Mouse (Mus musculus): ENCODE data around the gene Pbx2.

GRCm38 (mm10) chr17:34557411-34557810 is 33.7 kb upstream of the Pbx2 start:
- TF ChIP-seq POLR2A (IDR thresholded peaks at IDR 0.05; ENCODE audit: insufficient read length, low read depth) (no peak), USF1 (IDR thresholded peaks at IDR 0.05; ENCODE audit: low read depth) (no peak), POLR2AphosphoS2 (IDR thresholded peaks at IDR 0.05; ENCODE audit: insufficient read length, low read depth) (no peak), TCF3 (IDR thresholded peaks at IDR 0.05; ENCODE audit: insufficient read length, low read depth) (no peak), E2F4 (IDR thresholded peaks at IDR 0.05; ENCODE audit: insufficient read depth) (no peak), MYOD1 (IDR thresholded peaks at IDR 0.05; ENCODE audit: control insufficient read depth in 1 of 3, insufficient read length in 2 of 3, low read depth in 2 of 3) (no peak), SRF (IDR thresholded peaks at IDR 0.05; ENCODE audit: control insufficient read depth, insufficient read length, low read depth) (no peak), CEBPB (IDR thresholded peaks at IDR 0.05; ENCODE audit: insufficient read depth, poor library complexity, severe bottlenecking) (no peak), TCF12 (IDR thresholded peaks at IDR 0.05; ENCODE audit: insufficient read depth, poor library complexity, severe bottlenecking) (no peak), REST (IDR thresholded peaks at IDR 0.05; ENCODE audit: insufficient read depth, insufficient read length) (no peak), MYOG (IDR thresholded peaks at IDR 0.05; ENCODE audit: control insufficient read depth in 1 of 3, insufficient read depth in 1 of 3, insufficient read length in 2 of 3, low read depth in 2 of 3) (no peak), MAX (IDR thresholded peaks at IDR 0.05; ENCODE audit: low read depth) (no peak)

All from myocyte (in vitro differentiated cells).